Mouse (Mus musculus) megakaryocyte progenitor cell, adult 5-6 weeks (primary cell): ENCODE data around the gene Cnrip1. TPM values are rescaled to one million over a fixed set of nuclear protein-coding genes. Genes with fewer than 3 reads are reported as not detected.

Experiments used
- ATAC-seq: replicated peaks from 2 replicates; pipeline ENCODE4 v1.8.0; 2016; ENCODE audit warnings: mild to moderate bottlenecking, moderate TSS enrichment, inconsistent platforms; ENCODE audit not compliant: poor library complexity
- total RNA-seq, 2 experiments: library from RNA; stranded (forward) in 1 of 2; stranded (reverse) in 1 of 2; fragments of 157-497, 149-512 nt in 1 of 2; fragments of 200-1000 nt in 1 of 2; gene quantifications; 2 replicates each; pipeline versions ENCODE4 v1.2.3 to v1.2.4; 2015 to 2017

Gene Cnrip1
- total RNA-seq, 2 experiments from 2014 or later = 0.12 to 2.6 TPM

DNA sequence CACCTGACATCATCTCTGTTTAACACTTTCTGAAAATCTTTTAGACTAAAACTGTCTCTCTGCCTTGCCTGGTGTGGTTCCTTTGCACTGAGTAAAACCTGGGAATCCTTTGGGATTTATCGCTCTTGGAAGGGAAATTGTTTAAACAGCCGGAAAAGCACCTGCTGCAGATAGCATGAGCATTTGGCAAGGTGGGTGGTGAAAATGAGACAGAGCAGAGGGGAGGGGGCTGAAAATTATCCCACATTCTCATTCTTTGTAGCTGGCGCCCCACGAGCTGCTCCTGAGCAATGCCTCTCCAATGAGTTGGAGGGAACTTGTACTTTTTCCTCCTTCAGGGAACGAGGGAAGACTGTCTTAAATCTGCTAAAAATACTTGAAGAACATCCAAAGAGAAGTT is 55.5 kb downstream of the Cnrip1 start:
- ATAC-seq = no peak

DNA sequence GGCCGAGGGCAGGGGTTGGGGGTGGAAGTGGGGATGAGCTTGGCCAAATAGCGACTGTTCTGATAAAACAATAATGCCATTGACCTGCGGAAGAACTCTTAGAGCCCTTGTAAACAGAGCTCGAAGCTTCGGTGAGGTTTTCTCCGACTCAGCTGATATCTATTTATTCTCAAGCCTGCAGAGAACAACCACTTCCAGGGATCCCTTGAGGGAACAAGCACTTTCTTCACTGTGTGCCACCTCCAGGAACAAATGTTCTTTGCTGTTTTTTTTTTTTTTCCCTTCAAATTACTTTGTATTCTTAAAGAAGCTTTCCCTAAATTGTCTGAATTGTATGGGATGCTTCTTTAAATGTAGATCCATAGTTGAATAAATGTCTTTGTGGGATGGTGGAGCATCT is 56.0 kb downstream of the Cnrip1 start:
- ATAC-seq = no peak

DNA sequence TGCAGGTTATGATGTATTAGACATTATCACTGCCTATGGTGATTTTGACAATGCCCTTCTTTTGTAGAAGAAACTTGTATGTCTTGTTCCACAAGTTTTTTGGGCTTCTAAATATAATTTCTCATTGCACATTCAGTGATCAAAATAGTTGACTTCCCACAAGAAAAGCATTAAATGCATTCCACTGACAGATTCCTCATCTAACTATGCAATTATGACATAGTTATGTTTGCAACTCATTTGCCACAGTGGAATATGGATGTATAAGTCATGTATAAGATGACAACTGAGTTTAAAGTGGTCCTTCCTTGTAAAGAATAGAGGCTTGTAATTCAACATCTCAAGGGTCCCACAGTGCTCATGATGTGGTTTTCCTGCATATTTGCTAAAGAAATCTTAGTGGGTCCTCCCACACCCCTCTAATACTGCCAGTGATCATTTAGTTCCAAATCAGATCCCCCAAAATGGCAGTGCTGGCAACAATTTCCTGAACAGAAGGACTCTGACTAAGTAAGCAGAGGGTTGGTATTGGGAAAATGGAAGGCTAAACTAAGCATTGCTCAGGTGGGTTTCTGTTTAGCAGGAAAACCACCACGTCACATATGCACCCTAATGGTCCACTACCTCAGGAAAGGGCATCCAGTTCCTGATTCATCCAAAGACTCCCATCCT is 61.2 kb downstream of the Cnrip1 start:
- ATAC-seq = no peak

DNA sequence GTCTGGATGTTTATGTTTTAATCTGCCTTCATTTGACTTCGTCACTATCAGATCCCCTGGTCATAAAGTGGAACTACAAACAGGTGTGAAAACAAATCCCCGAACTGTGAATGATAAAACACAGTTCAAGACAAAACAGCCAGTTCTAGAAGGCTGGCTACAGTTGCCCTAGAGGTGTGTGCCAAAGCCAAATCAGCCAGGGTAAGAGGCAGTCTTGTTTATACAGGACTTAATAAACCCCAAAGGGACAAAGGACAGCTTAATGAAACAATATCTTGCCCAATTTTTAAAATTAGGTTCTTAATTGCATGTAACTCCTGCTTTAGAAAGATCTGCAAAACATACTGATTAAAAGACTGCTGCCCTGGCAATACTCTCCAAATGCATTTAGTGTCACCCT is 75.0 kb downstream of the Cnrip1 start:
- ATAC-seq = no peak

Other genes starting within 250 kb of the Cnrip1 start
- 7.6 and 12.7 TPM in 2 replicates for gene Fbxo48, start 100.2 kb upstream of the Cnrip1 start, total RNA-seq (2015)
- gene Fbxo48, start 100.2 kb upstream of the Cnrip1 start, total RNA-seq (2017) = 8.1 and 10.3 TPM in 2 replicates
- gene Plek, start 795 bp downstream of the Cnrip1 start, total RNA-seq (2015) = 26.6 and 31.3 TPM in 2 replicates
- gene Plek, start 795 bp downstream of the Cnrip1 start, total RNA-seq (2017) = 28.4 and 31.3 TPM in 2 replicates
- gene Ppp3r1, start 107.7 kb downstream of the Cnrip1 start, total RNA-seq (2015) = 56.9 and 72.0 TPM in 2 replicates
- gene Ppp3r1, start 107.7 kb downstream of the Cnrip1 start, total RNA-seq (2017) = 57.6 and 69.3 TPM in 2 replicates
- 20.9 and 26.9 TPM in 2 replicates for gene Wdr92, start 130.5 kb downstream of the Cnrip1 start, total RNA-seq (2015)
- 24.2 and 39.1 TPM in 2 replicates for gene Wdr92, start 130.5 kb downstream of the Cnrip1 start, total RNA-seq (2017)
- 77.6 and 83.7 TPM in 2 replicates for gene Pno1, start 160.0 kb downstream of the Cnrip1 start, total RNA-seq (2015)
- 112 and 130 TPM in 2 replicates for gene Pno1, start 160.0 kb downstream of the Cnrip1 start, total RNA-seq (2017)
- gene C1d, start 206.0 kb downstream of the Cnrip1 start, total RNA-seq (2015) = 56.5 and 62.5 TPM in 2 replicates
- gene C1d, start 206.0 kb downstream of the Cnrip1 start, total RNA-seq (2017) = 55.7 and 70.1 TPM in 2 replicates